Mouse (Mus musculus) C2C12 (cell line): ENCODE data around the gene Peg10. TPM values are rescaled to one million over a fixed set of nuclear protein-coding genes. Genes with fewer than 3 reads are reported as not detected.

ENCODE experiments used
- H3K27me3 ChIP-seq: one replicate; pipeline ENCODE4 v1.6.1; 2011; ENCODE audit not compliant: control insufficient read depth, insufficient read depth, insufficient read length
- H3K36me3 ChIP-seq: one replicate; pipeline ENCODE4 v1.6.1; 2011; ENCODE audit not compliant: control insufficient read depth, insufficient read depth
- H3K4me3 ChIP-seq: one replicate; pipeline ENCODE4 v1.5.1; 2011; ENCODE audit warnings: mild to moderate bottlenecking, control low read depth; ENCODE audit not compliant: poor library complexity, insufficient read depth, severe bottlenecking
- H3K79me2 ChIP-seq: one replicate; pipeline ENCODE4 v1.6.1; 2011; ENCODE audit not compliant: control insufficient read depth, insufficient read depth
- H3K79me3 ChIP-seq: one replicate; pipeline ENCODE4 v1.6.1; 2011; ENCODE audit warnings: low read depth, control low read depth
- H3ac ChIP-seq: one replicate; pipeline ENCODE3; 2011; ENCODE audit warnings: low read depth; ENCODE audit not compliant: control insufficient read depth, insufficient read length
- CEBPB ChIP-seq: IDR thresholded peaks from one replicate; pipeline ENCODE4 v1.6.1; 2011; ENCODE audit warnings: low read depth, mild to moderate bottlenecking, control low read depth, moderate library complexity
- CTCF ChIP-seq: IDR thresholded peaks from one replicate; pipeline ENCODE4 v1.5.1; 2011; ENCODE audit not compliant: control insufficient read depth, insufficient read depth, insufficient read length
- FOSL1 ChIP-seq: IDR thresholded peaks from one replicate; pipeline ENCODE4 v1.8.0; 2011; ENCODE audit warnings: mild to moderate bottlenecking, low read length; ENCODE audit not compliant: poor library complexity, insufficient read depth, severe bottlenecking
- MAX ChIP-seq: IDR thresholded peaks from one replicate; pipeline ENCODE4 v1.6.1; 2011; ENCODE audit warnings: mild to moderate bottlenecking, control low read depth
- MYOD1 ChIP-seq: IDR thresholded peaks from one replicate; pipeline ENCODE4 v1.6.1; 2011; ENCODE audit warnings: low read depth; ENCODE audit not compliant: control insufficient read depth, insufficient read length
- MYOG ChIP-seq: IDR thresholded peaks from one replicate; pipeline ENCODE4 v1.6.1; 2011; ENCODE audit not compliant: control insufficient read depth, insufficient read length; ENCODE audit errors: extremely low read depth
- USF1 ChIP-seq: IDR thresholded peaks from one replicate; pipeline ENCODE4 v1.6.1; 2011; ENCODE audit warnings: low read depth, mild to moderate bottlenecking, control low read depth, moderate library complexity
- polyA plus RNA-seq: library from polyadenylated mRNA; unstranded; fragments of >200 nt; fragmentation: generic; extraction: Trizol; gene quantifications from one replicate; pipeline ENCODE4 v1.2.1, GENCODE M21; 2012; ENCODE audit warnings: missing spikeins

The Peg10 gene
- polyA plus RNA-seq, 1 experiment = 9.8 TPM

DNA sequence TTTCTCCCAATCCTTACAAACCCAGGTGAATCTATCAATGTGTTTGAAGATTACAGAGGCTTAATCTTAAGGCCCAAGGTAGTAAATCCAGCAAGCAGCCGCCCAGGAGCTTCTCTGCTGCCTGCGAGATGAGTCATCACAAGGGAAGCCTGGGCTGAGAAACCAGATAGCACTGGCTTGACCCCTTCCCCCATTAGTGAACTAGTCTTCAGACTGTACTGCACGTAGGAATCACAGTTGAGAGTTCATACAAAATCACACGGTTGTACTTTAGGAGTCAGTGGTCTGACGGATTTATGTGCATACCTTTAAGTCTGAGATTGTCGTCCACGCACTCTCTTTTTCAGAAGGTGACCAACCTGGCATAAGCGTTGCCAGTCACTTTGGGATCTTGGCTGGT, 13.9 kb upstream of the Peg10 start:
- H3K4me3 ChIP-seq = no peak overlapping the region
- no peaks in the 10 kb centered on the region for H3K79me2 ChIP-seq
- H3K36me3 ChIP-seq = no peaks in the 10 kb centered on the region
- no peaks in the 10 kb centered on the region for H3K27me3 ChIP-seq
- TF ChIP-seq MYOD1 = no peak
- no peak for TF ChIP-seq CTCF
- no peak for TF ChIP-seq MYOG
- TF ChIP-seq USF1 = no peak
- TF ChIP-seq MAX = no peak
- TF ChIP-seq CEBPB = no peak
- no peak for TF ChIP-seq FOSL1
- no peak overlapping the region for H3ac ChIP-seq
- no peaks in the 10 kb centered on the region for H3K79me3 ChIP-seq

GRCm38 (mm10) chr6:4736372-4736771, 10.7 kb upstream of the Peg10 start:
- Histone ChIP-seq H3K79me2 (no peaks in the 10 kb centered on the region), H3K4me3 (no peak overlapping the region), H3ac (no peak overlapping the region), H3K27me3 (no peaks in the 10 kb centered on the region), H3K79me3 (no peaks in the 10 kb centered on the region), H3K36me3 (no peaks in the 10 kb centered on the region)
- TF ChIP-seq MYOD1 = no peak
- TF ChIP-seq USF1 = no peak
- no peak for TF ChIP-seq FOSL1
- no peak for TF ChIP-seq CEBPB
- TF ChIP-seq CTCF = no peak
- TF ChIP-seq MYOG = no peak
- TF ChIP-seq MAX = no peak

- Histone ChIP-seq H3K4me3 (no peak overlapping the region), H3K79me3 (no peaks in the 10 kb centered on the region), H3K36me3 (no peaks in the 10 kb centered on the region), H3ac (no peak overlapping the region), H3K27me3 (no peaks in the 10 kb centered on the region), H3K79me2 (no peaks in the 10 kb centered on the region)
- no peak for TF ChIP-seq CEBPB
- no peak for TF ChIP-seq MYOD1
Observed at GRCm38 (mm10) chr6:4738034-4738629, 9.0 kb upstream of the Peg10 start.

DNA sequence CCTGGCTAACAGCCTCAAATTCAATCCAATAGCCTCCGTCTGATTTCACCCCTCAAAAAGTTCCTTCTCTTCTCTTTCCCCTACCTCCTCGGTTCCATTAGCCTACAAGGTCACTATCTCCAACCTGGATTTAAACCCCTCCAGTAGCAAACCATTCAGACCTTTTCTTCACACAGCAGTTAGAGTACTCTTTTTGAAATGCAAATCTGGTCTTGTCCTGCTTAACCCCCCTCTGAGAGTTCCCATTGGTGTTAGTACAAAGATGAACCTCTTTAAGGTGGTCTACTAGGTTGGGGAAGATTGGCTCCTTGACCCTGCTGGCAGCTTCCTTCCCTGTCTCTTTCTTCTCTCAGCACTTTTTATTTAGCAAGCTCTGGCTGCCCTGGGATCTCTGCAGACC, 8.4 kb upstream of the Peg10 start:
- Histone ChIP-seq H3K27me3 (no peaks in the 10 kb centered on the region), H3K4me3 (no peak overlapping the region), H3K36me3 (no peaks in the 10 kb centered on the region), H3ac (no peak overlapping the region), H3K79me2 (no peaks in the 10 kb centered on the region), H3K79me3 (no peaks in the 10 kb centered on the region)
- TF ChIP-seq CTCF = no peak
- no peak for TF ChIP-seq FOSL1
- TF ChIP-seq USF1 = no peak
- TF ChIP-seq MYOD1 = no peak
- no peak for TF ChIP-seq CEBPB
- no peak for TF ChIP-seq MYOG
- TF ChIP-seq MAX = no peak

- Histone ChIP-seq H3ac (no peak overlapping the region), H3K79me3 (no peaks in the 10 kb centered on the region), H3K79me2 (no peaks in the 10 kb centered on the region), H3K4me3 (no peak overlapping the region), H3K36me3 (no peaks in the 10 kb centered on the region), H3K27me3 (no peaks in the 10 kb centered on the region)
- TF ChIP-seq CEBPB = no peak
- TF ChIP-seq USF1 = no peak
- TF ChIP-seq CTCF = no peak
- no peak for TF ChIP-seq FOSL1
- TF ChIP-seq MAX = no peak
- no peak for TF ChIP-seq MYOG
- TF ChIP-seq MYOD1 = no peak
Observed at GRCm38 (mm10) chr6:4739522-4740355, 7.4 kb upstream of the Peg10 start.
